Mouse (Mus musculus): ENCODE results near the gene Rgs12.

Rgs12 gene

GRCm38 (mm10) chr5:34948861-34949760, at the start of gene Rgs12:
Rgs12 (plus strand) TSS chr5:34949445.
- DNase-seq, result peak; percentile 86 to 96

- DNase-seq, result no peak
Observed at GRCm38 (mm10) chr5:34899787-34900469, 49.3 kb upstream of the Rgs12 start.

GRCm38 (mm10) chr5:34902371-34902770, 46.9 kb upstream of the Rgs12 start:
- no peak for DNase-seq

- DNase-seq, result peak; percentile 33 to 56
Observed at GRCm38 (mm10) chr5:34902811-34903385, 46.3 kb upstream of the Rgs12 start.

- DNase-seq, result no peak
Observed at GRCm38 (mm10) chr5:34904412-34904811, 44.8 kb upstream of the Rgs12 start.

- DNase-seq, result no peak
Observed at GRCm38 (mm10) chr5:34907230-34907629, 42.0 kb upstream of the Rgs12 start.

GRCm38 (mm10) chr5:34907910-34908725, 41.1 kb upstream of the Rgs12 start, which contains the start of gene Msantd1:
Msantd1 (plus strand) TSS chr5:34908012.
- no peak for DNase-seq

GRCm38 (mm10) chr5:34908726-34909633, 40.3 kb upstream of the Rgs12 start:
- DNase-seq, result no peak

GRCm38 (mm10) chr5:34909634-34910503, 39.4 kb upstream of the Rgs12 start:
- no peak for DNase-seq

GRCm38 (mm10) chr5:34910504-34910815, 38.8 kb upstream of the Rgs12 start:
- DNase-seq, result no peak

- peak; percentile 77 to 87 for DNase-seq
Observed at GRCm38 (mm10) chr5:34915801-34916200, 33.4 kb upstream of the Rgs12 start.

GRCm38 (mm10) chr5:34917234-34917655, 32.0 kb upstream of the Rgs12 start:
- no peak for DNase-seq

- DNase-seq, result no peak
Observed at GRCm38 (mm10) chr5:34918785-34919184, 30.5 kb upstream of the Rgs12 start.

- no peak for DNase-seq
Observed at GRCm38 (mm10) chr5:34922531-34922930, 26.7 kb upstream of the Rgs12 start.

GRCm38 (mm10) chr5:34923920-34924319, 25.3 kb upstream of the Rgs12 start:
- DNase-seq, result peak in 1 of 2 experiments; percentile 11

- peak in 1 of 2 experiments; percentile 16 for DNase-seq
Observed at GRCm38 (mm10) chr5:34924519-34924918, 24.7 kb upstream of the Rgs12 start.

GRCm38 (mm10) chr5:34927648-34928047, 21.6 kb upstream of the Rgs12 start:
- no peak for DNase-seq

GRCm38 (mm10) chr5:34930151-34930975, 18.9 kb upstream of the Rgs12 start:
- no peak for DNase-seq

GRCm38 (mm10) chr5:34931091-34931490, 18.2 kb upstream of the Rgs12 start:
- no peak for DNase-seq
